9 mouse cellular contexts compared by ENCODE assay signal in genomic region chr11:101230061-101230511, GRCm38 (mm10). TPM values are rescaled to one million over a fixed set of nuclear protein-coding genes. Genes with fewer than 3 reads are reported as not detected.
A peak's percentile ranks its signal among the peaks of the same experiment; 100 is the strongest.
DNase-seq lines count a peak whose midpoint lies in the region; ATAC-seq lines count a peak whose summit lies in the region.
"Had no signal": no experiment of that assay in that cellular context is flagged by ENCODE, and none has a peak within 500 bp of the region (broad histone marks: within the 10 kb centered on the region; RNA-seq: fewer than 3 reads in every experiment).

No protein-coding gene starts in this region.

- H3K9ac ChIP-seq in kidney, embryonic 14.5 days (ENCODE audit: low read depth, low read length): no peak overlapping the region; the same call in 1 of the 2 replicates
- no peak overlapping the region for H3K9ac ChIP-seq in forebrain, embryonic 14.5 days (ENCODE audit: low read length)
- H3K9ac ChIP-seq in liver, embryonic 12.5 days: no peak overlapping the region

- 30% methylated on average over 2 of the region's 2 CpGs for WGBS in kidney, embryonic 14.5 days
- 33% methylated on average over 2 of the region's 2 CpGs for WGBS in forebrain, embryonic 14.5 days
- WGBS in liver, embryonic 12.5 days (ENCODE audit: insufficient replicate concordance): 23% methylated on average over 2 of the region's 2 CpGs

- no peaks in the 10 kb centered on the region for H3K9me3 ChIP-seq in kidney, embryonic 14.5 days (ENCODE audit: control insufficient read depth, low read length)
- H3K9me3 ChIP-seq in forebrain, embryonic 14.5 days (replicated peaks; ENCODE audit: control insufficient read depth, low read length): no peaks in the 10 kb centered on the region
- H3K9me3 ChIP-seq in liver, embryonic 12.5 days (replicated peaks): no peaks in the 10 kb centered on the region

- H3K4me2 ChIP-seq in kidney, embryonic 14.5 days (replicated peaks; ENCODE audit: low read depth, low read length): no peak overlapping the region; the same call in 1 of the 2 replicates
- no peak overlapping the region for H3K4me2 ChIP-seq in forebrain, embryonic 14.5 days (ENCODE audit: low read length)
- no peak overlapping the region for H3K4me2 ChIP-seq in liver, embryonic 12.5 days

- no peak for DNase-seq in kidney, adult 8-10 months
- DNase-seq in forebrain, embryonic 14.5 days (ENCODE audit: low spot score): no peak
- peak; percentile 60 to 61 for DNase-seq in heart, postnatal 36 days
- peak; percentile 68 for DNase-seq in testis, postnatal 14 days (ENCODE audit: low spot score)
- no peak for DNase-seq in ovary, postnatal 36 days (ENCODE audit: low spot score)
- DNase-seq in cerebellum, postnatal 36 days: no peak

- H3K27ac ChIP-seq in kidney, embryonic 14.5 days (ENCODE audit: low read depth, low read length): peak overlapping the region; percentile 95
- peak overlapping the region; percentile 53; the same call in 1 of the 2 replicates for H3K27ac ChIP-seq in forebrain, embryonic 14.5 days (ENCODE audit: low read depth, low read length)
- 0 out of 2 replicates have a peak overlapping the region, but pooled peaks have one; percentile 64 for H3K27ac ChIP-seq in liver, embryonic 12.5 days

- intact Hi-C loops in heart, postnatal 36 days (cut with DNase I): no loop called here

- H3K4me3 ChIP-seq in kidney, embryonic 14.5 days (ENCODE audit: low read length): no peak overlapping the region
- H3K4me3 ChIP-seq in forebrain, embryonic 14.5 days (ENCODE audit: low read depth, low read length): no peak overlapping the region
- no peak overlapping the region for H3K4me3 ChIP-seq in liver, embryonic 12.5 days
- H3K4me3 ChIP-seq: erythroblast, embryonic 14.5 days had no signal

- no peaks in the 10 kb centered on the region for H3K36me3 ChIP-seq in kidney, embryonic 14.5 days (ENCODE audit: control insufficient read depth, insufficient read depth, low read length)
- H3K36me3 ChIP-seq in forebrain, embryonic 14.5 days (ENCODE audit: control insufficient read depth, insufficient read depth, low read length): no peaks in the 10 kb centered on the region
- no peaks in the 10 kb centered on the region for H3K36me3 ChIP-seq in liver, embryonic 12.5 days

- H3K27me3 ChIP-seq in kidney, embryonic 14.5 days (ENCODE audit: control insufficient read depth, insufficient read depth, low read length): no peaks in the 10 kb centered on the region
- no peaks in the 10 kb centered on the region; the same call in 1 of the 2 replicates for H3K27me3 ChIP-seq in forebrain, embryonic 14.5 days (replicated peaks; ENCODE audit: control insufficient read depth, insufficient read depth, low read length)
- H3K27me3 ChIP-seq in liver, embryonic 12.5 days (replicated peaks): peaks cover 78% of the 10 kb centered on the region

- no peak for ATAC-seq in kidney, embryonic 14.5 days (ENCODE audit: low FRiP score, low TSS enrichment)
- no peak for ATAC-seq in forebrain, embryonic 14.5 days
- no peak for ATAC-seq in liver, embryonic 12.5 days

- peaks cover 41% of the 10 kb centered on the region for H3K4me1 ChIP-seq in kidney, embryonic 14.5 days (ENCODE audit: control insufficient read depth, insufficient read depth, low read length)
- peaks cover 7% of the 10 kb centered on the region for H3K4me1 ChIP-seq in forebrain, embryonic 14.5 days (ENCODE audit: control insufficient read depth, insufficient read depth, low read length)
- H3K4me1 ChIP-seq in liver, embryonic 12.5 days: peaks cover 36% of the 10 kb centered on the region

RNA-seq across cellular contexts. Expression of gene Ezh1, which starts 3.8 kb away (rescaled TPM):
- 18.2 and 27.4 TPM in 2 replicates for polyA plus RNA-seq in kidney, embryonic 14.5 days (2014; fragmentation: Nextera tagmentation; extraction: Ambion mirVana)
- 16.1 and 22.4 TPM in 2 replicates for polyA plus RNA-seq in forebrain, embryonic 14.5 days (2014; fragmentation: Nextera tagmentation; extraction: Ambion mirVana)
- 10 to 100 TPM; 34.8 to 36.7 TPM for total RNA-seq in heart, postnatal 36 days (2021)
- 9.8 and 10.3 TPM in 2 replicates for polyA plus RNA-seq in liver, embryonic 12.5 days (2016; fragmentation: Nextera tagmentation; extraction: Ambion mirVana)

RNA-seq across cellular contexts. Expression of gene Ramp2, which starts 15.7 kb away (rescaled TPM):
- polyA plus RNA-seq in kidney, embryonic 14.5 days (2014; fragmentation: Nextera tagmentation; extraction: Ambion mirVana): 248 and 275 TPM in 2 replicates
- 80.4 and 80.9 TPM in 2 replicates for polyA plus RNA-seq in forebrain, embryonic 14.5 days (2014; fragmentation: Nextera tagmentation; extraction: Ambion mirVana)
- 100 to 1,000 TPM in 1 of 2 experiments, 10 to 100 TPM in 1; 88.9 to 132 TPM for total RNA-seq in heart, postnatal 36 days (2021)
- 32.6 and 33.5 TPM in 2 replicates for polyA plus RNA-seq in liver, embryonic 12.5 days (2016; fragmentation: Nextera tagmentation; extraction: Ambion mirVana)

RNA-seq across cellular contexts. Expression of gene Vps25, which starts 23.4 kb away (rescaled TPM):
- polyA plus RNA-seq in kidney, embryonic 14.5 days (2014; fragmentation: Nextera tagmentation; extraction: Ambion mirVana): 154 and 160 TPM in 2 replicates
- polyA plus RNA-seq in forebrain, embryonic 14.5 days (2014; fragmentation: Nextera tagmentation; extraction: Ambion mirVana): 110 and 118 TPM in 2 replicates
- total RNA-seq in heart, postnatal 36 days (2021): 10 to 100 TPM; 84.6 to 95.8 TPM
- polyA plus RNA-seq in liver, embryonic 12.5 days (2016; fragmentation: Nextera tagmentation; extraction: Ambion mirVana): 106 TPM in 2 replicates

RNA-seq across cellular contexts. Expression of gene Wnk4, which starts 30.3 kb away (rescaled TPM):
- 18.9 and 28.1 TPM in 2 replicates for polyA plus RNA-seq in kidney, embryonic 14.5 days (2014; fragmentation: Nextera tagmentation; extraction: Ambion mirVana)
- 3.0 and 3.4 TPM in 2 replicates for polyA plus RNA-seq in forebrain, embryonic 14.5 days (2014; fragmentation: Nextera tagmentation; extraction: Ambion mirVana)
- 10 to 100 TPM; 18.5 to 19.8 TPM for total RNA-seq in heart, postnatal 36 days (2021)
- 11.3 and 12.3 TPM in 2 replicates for polyA plus RNA-seq in liver, embryonic 12.5 days (2016; fragmentation: Nextera tagmentation; extraction: Ambion mirVana)

RNA-seq across cellular contexts. Expression of gene Cntd1, which starts 48.7 kb away (rescaled TPM):
- polyA plus RNA-seq in kidney, embryonic 14.5 days (2014; fragmentation: Nextera tagmentation; extraction: Ambion mirVana): 1.2 and 1.7 TPM in 2 replicates
- 0.76 and 1.3 TPM in 2 replicates for polyA plus RNA-seq in forebrain, embryonic 14.5 days (2014; fragmentation: Nextera tagmentation; extraction: Ambion mirVana)
- under 1 TPM; 0.11 to 0.35 TPM for total RNA-seq in heart, postnatal 36 days (2021)
- polyA plus RNA-seq in liver, embryonic 12.5 days (2016; fragmentation: Nextera tagmentation; extraction: Ambion mirVana): 0.74 and 1.3 TPM in 2 replicates
- polyA plus RNA-seq: erythroblast, embryonic 14.5 days had no signal

Comparison
In these comparisons a context has a peak if more than half of its experiments do, and no peak if none do; other contexts are left out.
1. DNase-seq: peak in heart, postnatal 36 days (2 of 2) and testis, postnatal 14 days (single experiment); none in kidney, adult 8-10 months (0 of 2), forebrain, embryonic 14.5 days (single experiment), ovary, postnatal 36 days (single experiment) and cerebellum, postnatal 36 days (0 of 2).
2. Peak in every context shown above with its lines, with median percentiles within 50 percentile points of each other: H3K27ac ChIP-seq.